Mouse (Mus musculus) gastrocnemius, adult 2 months (tissue): ENCODE results near the gene Rnf144a. TPM values are rescaled to one million over a fixed set of nuclear protein-coding genes. Genes with fewer than 3 reads are reported as not detected.
A peak's percentile ranks its signal among the peaks of the same experiment; 100 is the strongest.

Source experiments
- DNase-seq: peaks from one replicate; pipeline ENCODE4 v3.0.0; 2022
- H3K27ac ChIP-seq: fragments of 200-600 bp; 2 replicates; pipeline ENCODE4 v1.8.1; 2022; ENCODE audit warnings: mild to moderate bottlenecking
- H3K4me3 ChIP-seq: fragments of 200-600 bp; 2 replicates; pipeline ENCODE4 v1.8.1; 2022; ENCODE audit warnings: mild to moderate bottlenecking, moderate library complexity
- CTCF ChIP-seq: fragments of 200-600 bp; IDR thresholded peaks from 2 replicates; pipeline ENCODE4 v1.8.1; 2022; ENCODE audit warnings: antibody characterized with exemption, mild to moderate bottlenecking, moderate library complexity
- intact Hi-C: fragments of 180-260 bp; cut with DNase I; formaldehyde crosslinking; loops from one replicate; pipeline ENCODE4 v1.15.1; 2025
- total RNA-seq, 2 experiments: library from RNA; stranded (reverse); gene quantifications; 2 replicates each; pipeline ENCODE4 v1.2.3; 2021

The Rnf144a gene
- total RNA-seq, 2 experiments from 2014 or later = 3.3 to 4.6 TPM

- DNase-seq = no peak
- Histone ChIP-seq H3K4me3 (no peak overlapping the region), H3K27ac (no peak overlapping the region)
- intact Hi-C loops = no loop called here
- no peak for TF ChIP-seq CTCF
Observed at GRCm38 (mm10) chr12:26359241-26359640, 55.8 kb downstream of the Rnf144a start.

DNA sequence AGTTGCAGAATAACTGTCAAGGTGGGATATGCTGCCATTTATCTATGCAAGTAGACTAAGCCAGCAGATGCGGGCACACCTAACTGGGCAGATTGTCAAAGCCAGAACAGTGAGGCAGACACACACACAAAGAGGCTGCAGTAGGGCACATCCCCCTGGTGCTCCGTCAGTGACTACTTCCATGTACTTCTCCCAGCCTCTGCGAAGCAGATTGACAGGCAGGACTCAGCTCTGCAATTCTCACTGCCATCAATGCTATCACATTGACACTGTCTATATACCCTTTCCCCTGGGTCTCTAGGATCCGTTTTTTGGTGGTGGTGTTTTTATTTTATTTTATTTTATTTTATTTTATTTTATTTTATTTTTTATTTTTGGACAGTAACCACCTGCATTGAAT is 57.8 kb downstream of the Rnf144a start:
- no peak overlapping the region for H3K4me3 ChIP-seq
- TF ChIP-seq CTCF = no peak
- peak overlapping the region; percentile 59 for H3K27ac ChIP-seq
- DNase-seq = no peak
- intact Hi-C loops = no loop called here

DNA sequence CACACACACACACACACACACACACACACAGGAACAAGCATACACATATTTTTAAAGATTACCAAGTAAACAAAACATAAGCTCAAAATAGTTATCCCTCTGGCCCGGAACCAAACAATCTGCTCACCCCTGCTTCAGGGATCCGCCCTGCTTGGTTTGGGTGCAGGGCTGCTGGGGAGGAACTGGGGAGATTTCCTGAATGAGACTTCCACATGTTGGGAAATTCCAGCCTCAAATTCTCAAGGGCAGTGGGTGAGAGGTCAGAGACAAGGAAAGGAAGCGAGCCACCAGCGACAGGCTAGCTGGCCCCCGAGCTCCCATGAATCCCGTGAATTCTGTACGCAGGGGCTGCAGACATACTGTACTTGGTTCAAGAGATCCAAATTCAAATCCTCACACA is 58.9 kb downstream of the Rnf144a start:
- DNase-seq = peak; percentile 67
- TF ChIP-seq CTCF = no peak
- intact Hi-C loops = no loop called here
- peak overlapping the region; percentile 49 for H3K4me3 ChIP-seq
- peak overlapping the region; percentile 59 for H3K27ac ChIP-seq

DNA sequence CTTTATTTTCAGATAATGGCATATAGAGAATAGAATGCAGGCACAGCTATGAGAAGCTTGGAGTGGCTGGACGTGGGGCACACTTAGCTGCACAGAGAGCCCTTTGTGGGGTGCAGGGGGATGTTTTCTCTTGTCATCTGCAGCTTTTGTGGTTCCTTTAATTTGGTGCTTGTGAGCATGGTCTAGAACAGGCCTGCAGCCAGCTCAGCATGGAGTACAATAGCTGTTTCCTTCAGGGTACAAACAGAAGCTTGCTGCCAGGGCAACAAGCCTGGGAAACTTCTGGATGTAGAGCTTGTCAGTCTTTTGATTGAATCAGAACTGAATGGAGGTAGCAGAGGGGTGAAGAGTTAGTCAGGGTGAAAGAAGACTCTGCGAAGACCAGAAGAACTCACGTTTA is 63.7 kb downstream of the Rnf144a start:
- TF ChIP-seq CTCF = no peak

DNA sequence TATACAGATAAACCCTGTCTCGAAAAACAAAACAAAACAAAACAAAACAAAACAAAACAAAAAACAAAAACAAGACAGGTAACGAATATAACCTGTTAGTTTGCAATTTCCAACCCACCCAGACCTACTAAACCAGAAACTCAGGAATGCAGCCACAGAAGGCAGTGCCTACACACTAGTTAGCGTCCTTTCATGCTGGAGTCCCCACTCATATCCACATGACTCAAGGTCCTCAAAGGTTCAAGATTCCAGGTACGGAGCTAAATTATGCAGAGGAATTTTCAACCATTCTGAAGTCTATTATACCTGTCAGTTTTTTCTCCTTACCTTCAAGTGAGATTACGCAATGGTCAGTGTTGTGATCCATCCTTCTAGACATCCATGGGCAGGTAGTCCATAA is 70.6 kb downstream of the Rnf144a start:
- H3K27ac ChIP-seq = no peak overlapping the region
- DNase-seq = no peak

More for the DNA sequence above, 63.7 kb downstream of the Rnf144a start:
- no peak for DNase-seq
- Histone ChIP-seq H3K4me3 (no peak overlapping the region), H3K27ac (peak overlapping the region; percentile 57)
- intact Hi-C loops = no loop called here

DNA sequence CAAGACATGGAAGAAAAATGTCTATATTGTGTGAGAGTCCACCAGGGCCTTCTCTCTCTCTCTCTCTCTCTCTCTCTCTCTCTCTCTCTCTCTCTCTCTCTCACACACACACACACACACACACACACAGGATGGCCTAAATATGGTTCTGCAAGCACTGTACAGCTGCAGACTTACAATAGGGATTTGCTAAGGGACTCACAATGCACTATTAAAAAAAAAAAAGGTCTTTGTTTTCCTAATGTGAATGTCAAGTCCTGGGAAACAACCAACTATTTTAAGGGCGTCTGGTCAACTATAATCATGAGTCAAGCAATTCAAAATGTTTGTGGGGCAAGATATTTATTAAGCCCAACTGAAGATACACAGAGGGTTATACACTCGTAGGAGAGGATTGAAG is 71.9 kb downstream of the Rnf144a start:
- DNase-seq = no peak
- TF ChIP-seq CTCF = no peak
- H3K27ac ChIP-seq = peak overlapping the region; percentile 5; the same call in 1 of the 2 replicates
- H3K4me3 ChIP-seq = no peak overlapping the region
- intact Hi-C loops = no loop called here

More for the DNA sequence above, 70.6 kb downstream of the Rnf144a start:
- intact Hi-C loops = no loop called here
- no peak for TF ChIP-seq CTCF
- H3K4me3 ChIP-seq = no peak overlapping the region

- H3K4me3 ChIP-seq = no peak overlapping the region
- H3K27ac ChIP-seq = peak overlapping the region; percentile 9; the same call in 1 of the 2 replicates
- TF ChIP-seq CTCF = no peak
- intact Hi-C loops = no loop called here
- DNase-seq = no peak
Observed at GRCm38 (mm10) chr12:26342663-26343062, 72.4 kb downstream of the Rnf144a start.

GRCm38 (mm10) chr12:26342086-26342485 is 73.0 kb downstream of the Rnf144a start:
- DNase-seq = no peak
- no peak for TF ChIP-seq CTCF
- Histone ChIP-seq H3K27ac (peak overlapping the region; percentile 9; the same call in 1 of the 2 replicates), H3K4me3 (no peak overlapping the region)
- intact Hi-C loops = no loop called here

GRCm38 (mm10) chr12:26340621-26341020 is 74.4 kb downstream of the Rnf144a start:
- no peak for DNase-seq
- Histone ChIP-seq H3K4me3 (no peak overlapping the region), H3K27ac (no peak overlapping the region)
- no peak for TF ChIP-seq CTCF
- intact Hi-C loops = no loop called here

GRCm38 (mm10) chr12:26339886-26340285 is 75.2 kb downstream of the Rnf144a start:
- Histone ChIP-seq H3K4me3 (no peak overlapping the region), H3K27ac (no peak overlapping the region)
- no peak for TF ChIP-seq CTCF
- intact Hi-C loops = no loop called here
- DNase-seq = no peak

DNA sequence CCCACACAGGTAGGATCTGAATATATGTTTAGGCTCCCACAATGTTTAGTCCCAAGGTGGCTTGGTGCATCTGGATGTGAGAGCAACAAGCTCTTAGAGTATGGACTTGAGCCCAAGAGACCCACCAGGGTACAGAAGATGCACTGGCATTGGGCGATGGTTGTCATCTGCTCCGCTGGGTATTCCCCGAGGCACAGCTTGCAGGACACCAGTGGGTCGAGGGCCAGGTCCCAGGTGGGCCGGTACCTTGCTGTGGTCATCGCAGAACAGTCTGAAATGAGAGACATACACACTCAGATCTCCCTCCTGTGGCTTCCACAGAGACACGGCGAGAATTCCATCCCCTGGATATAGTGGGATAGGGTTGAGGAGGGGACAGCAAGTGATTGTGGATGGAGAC is 75.9 kb downstream of the Rnf144a start:
- H3K27ac ChIP-seq = no peak overlapping the region
- DNase-seq = no peak
- intact Hi-C loops = no loop called here
- no peak for TF ChIP-seq CTCF
- H3K4me3 ChIP-seq = no peak overlapping the region

GRCm38 (mm10) chr12:26333678-26334077 is 81.4 kb downstream of the Rnf144a start:
- H3K27ac ChIP-seq = no peak overlapping the region
- DNase-seq = no peak
- intact Hi-C loops = loop anchor here (5.0 kb wide), 1 partner anchor 79 kb away; no protein-coding TSS in a partner anchor
- no peak overlapping the region for H3K4me3 ChIP-seq
- TF ChIP-seq CTCF = no peak

DNA sequence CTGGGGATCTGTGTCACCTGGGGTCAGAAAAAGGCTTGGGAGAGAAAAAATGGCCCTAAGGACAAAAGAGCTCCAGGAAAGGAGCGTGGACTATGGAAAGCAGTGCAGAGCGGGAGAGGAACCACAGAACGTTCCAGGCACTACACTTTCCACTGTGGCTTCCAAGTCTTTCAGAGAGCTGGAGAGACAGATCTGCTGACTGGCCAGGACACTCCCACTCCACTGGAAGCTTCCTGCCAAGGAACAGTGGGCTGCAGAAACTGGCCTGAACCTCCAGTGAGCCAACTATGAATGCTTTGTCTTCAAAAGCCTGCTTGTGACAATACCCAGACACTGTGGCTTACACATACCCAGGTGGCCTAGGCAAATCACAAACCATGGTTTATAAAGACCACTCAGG is 84.0 kb downstream of the Rnf144a start:
- DNase-seq = peak; percentile 76
- no peak for TF ChIP-seq CTCF
- intact Hi-C loops = loop anchor here (5.0 kb wide), 1 partner anchor 81 kb away; no protein-coding TSS in a partner anchor
- Histone ChIP-seq H3K27ac (peak overlapping the region; percentile 69), H3K4me3 (no peak overlapping the region; the same call in 1 of the 2 replicates)

DNA sequence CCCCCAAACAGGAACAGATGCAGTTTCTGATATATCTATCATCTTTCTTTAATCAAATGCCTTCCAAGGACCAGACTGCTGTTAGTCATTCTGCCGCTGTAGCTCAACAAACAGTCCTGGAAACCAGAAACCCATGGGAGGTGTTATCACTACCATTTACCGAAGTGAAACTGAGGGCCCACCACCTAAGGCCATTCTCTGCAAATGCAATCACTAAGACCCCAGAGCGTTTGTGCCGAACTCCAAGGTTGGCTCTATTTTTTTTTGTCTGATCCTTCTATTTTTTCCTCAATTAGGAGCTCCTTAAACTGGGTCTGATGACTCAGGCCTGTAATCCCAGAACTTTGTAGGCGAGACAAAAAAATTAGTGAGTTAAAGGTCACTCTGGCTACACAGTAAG is 85.3 kb downstream of the Rnf144a start:
- intact Hi-C loops = loop anchor here (5.0 kb wide), 1 partner anchor 83 kb away; no protein-coding TSS in a partner anchor
- peak overlapping the region; percentile 68 for H3K27ac ChIP-seq

More for the DNA sequence above, 85.3 kb downstream of the Rnf144a start:
- no peak overlapping the region for H3K4me3 ChIP-seq
- DNase-seq = no peak
- no peak for TF ChIP-seq CTCF
